Mouse (Mus musculus): Measurements from ENCODE around the gene Taldo1. TPM values are rescaled to one million over a fixed set of nuclear protein-coding genes. Genes with fewer than 3 reads are reported as not detected.

Taldo1 gene
- polyA plus RNA-seq, 1 experiment from 2014 or later = 318 TPM

- no peaks in the 10 kb centered on the region for H3K27me3 ChIP-seq
- peaks cover 39% of the 10 kb centered on the region for H3K4me1 ChIP-seq (replicated peaks)
- H3K27ac ChIP-seq = peak overlapping the region; percentile 62
- peaks cover 62% of the 10 kb centered on the region for H3K36me3 ChIP-seq
- no peaks in the 10 kb centered on the region for H3K9me3 ChIP-seq
- peak overlapping the region; percentile 87 for H3K4me2 ChIP-seq
- WGBS = 4% methylated on average over 17 of the region's 17 CpGs
- H3K9ac ChIP-seq (replicated peaks) = peak overlapping the region; percentile 72; the same call in 1 of the 2 replicates
- peak overlapping the region; percentile 54 for H3K4me3 ChIP-seq (replicated peaks)
- no peak for ATAC-seq (ENCODE audit: insufficient number of reproducible peaks, insufficient read depth, low FRiP score, low TSS enrichment, low read depth)
Measured at GRCm38 (mm10) chr7:141435129-141435855, 43.3 kb downstream of the Taldo1 start.

DNA sequence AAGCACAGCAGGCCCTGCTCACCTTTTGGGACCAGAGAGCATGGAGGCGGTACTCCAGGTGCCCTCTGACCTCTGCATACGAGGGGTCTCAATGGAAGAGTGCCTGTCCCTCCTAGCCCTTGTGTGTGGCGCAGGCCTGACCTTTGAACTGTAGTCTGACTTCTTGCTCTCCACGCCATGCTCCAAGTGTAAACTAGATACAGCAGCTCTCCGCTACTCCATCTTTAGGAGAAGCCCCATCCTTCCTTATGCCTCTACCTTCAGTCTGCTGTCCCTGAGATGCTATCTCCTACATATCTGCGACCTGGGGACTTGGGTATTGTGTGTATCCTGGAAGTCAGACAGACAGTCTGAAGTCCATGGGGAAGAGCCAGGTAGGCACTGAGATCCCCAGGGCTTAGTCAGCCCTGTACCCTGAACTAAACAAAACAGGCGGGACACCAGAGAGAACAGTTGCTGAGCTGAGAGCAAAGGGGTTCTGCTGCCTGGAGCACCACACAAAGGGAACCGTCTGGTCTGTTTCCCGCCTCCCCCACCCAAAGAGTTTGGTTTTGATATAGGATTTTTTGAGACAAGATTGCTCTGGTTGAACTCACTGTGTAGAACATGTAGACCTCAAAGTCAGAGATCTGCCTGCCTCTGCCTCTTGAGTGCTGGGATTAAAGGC, 44.0 kb downstream of the Taldo1 start:
- Histone ChIP-seq H3K27me3 (no peaks in the 10 kb centered on the region), H3K4me2 (peak overlapping the region; percentile 87), H3K9me3 (no peaks in the 10 kb centered on the region), H3K36me3 (peaks cover 62% of the 10 kb centered on the region), H3K9ac (replicated peaks) (no peak overlapping the region), H3K4me1 (replicated peaks) (peaks cover 45% of the 10 kb centered on the region), H3K27ac (no peak overlapping the region), H3K4me3 (replicated peaks) (0 out of 2 replicates have a peak overlapping the region, but pooled peaks have one; percentile 70)
- no peak for ATAC-seq (ENCODE audit: insufficient number of reproducible peaks, insufficient read depth, low FRiP score, low TSS enrichment, low read depth)
- WGBS = 82% methylated on average over 9 of the region's 9 CpGs

DNA sequence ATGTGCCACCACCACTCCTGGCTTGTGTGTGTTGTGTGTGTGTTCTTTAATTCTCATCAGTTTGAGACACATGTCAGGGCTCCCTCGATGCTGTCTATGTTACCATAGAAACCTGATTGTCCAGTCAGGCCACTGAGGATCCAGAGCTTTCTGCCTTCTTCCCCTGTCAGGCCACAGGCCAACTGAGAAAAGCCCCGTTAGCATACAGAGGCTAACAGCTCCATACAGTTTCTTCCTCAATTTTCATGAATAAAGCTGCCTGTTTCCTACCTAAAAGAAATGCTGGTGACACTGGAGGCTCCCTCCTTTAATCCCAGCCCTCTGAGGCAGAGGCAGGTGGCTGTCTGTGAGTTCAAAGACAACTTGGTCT, 44.5 kb downstream of the Taldo1 start:
- H3K4me1 ChIP-seq (replicated peaks) = peaks cover 46% of the 10 kb centered on the region
- no peak for ATAC-seq (ENCODE audit: insufficient number of reproducible peaks, insufficient read depth, low FRiP score, low TSS enrichment, low read depth)
- H3K9me3 ChIP-seq = no peaks in the 10 kb centered on the region
- H3K4me2 ChIP-seq = peak overlapping the region; percentile 87
- H3K27ac ChIP-seq = no peak overlapping the region
- peaks cover 62% of the 10 kb centered on the region for H3K36me3 ChIP-seq
- H3K9ac ChIP-seq (replicated peaks) = peak overlapping the region; percentile 76
- peak overlapping the region; percentile 70 for H3K4me3 ChIP-seq (replicated peaks)
- WGBS = 74% methylated on average over 2 of the region's 2 CpGs
- no peaks in the 10 kb centered on the region for H3K27me3 ChIP-seq

GRCm38 (mm10) chr7:141437178-141438120, 45.5 kb downstream of the Taldo1 start, which contains the start of gene Slc25a22:
TSS of gene Slc25a22 (minus strand) at chr7:141437892.
- peak; percentile 64 for ATAC-seq (ENCODE audit: insufficient number of reproducible peaks, insufficient read depth, low FRiP score, low TSS enrichment, low read depth)
- Histone ChIP-seq H3K4me1 (replicated peaks) (peaks cover 53% of the 10 kb centered on the region), H3K4me3 (replicated peaks) (peak within 1 kb of the TSS; percentile 70), H3K4me2 (peak within 1 kb of the TSS; percentile 87), H3K27me3 (no peaks in the 10 kb centered on the region), H3K9ac (replicated peaks) (peak within 1 kb of the TSS; percentile 76), H3K9me3 (no peaks in the 10 kb centered on the region), H3K27ac (peak within 1 kb of the TSS; percentile 64), H3K36me3 (peaks cover 59% of the 10 kb centered on the region)
- WGBS = 6% methylated on average over 53 of the region's 53 CpGs

- H3K27ac ChIP-seq = no peak overlapping the region
- H3K9ac ChIP-seq (replicated peaks) = no peak overlapping the region
- peaks cover 50% of the 10 kb centered on the region for H3K36me3 ChIP-seq
- no peak overlapping the region for H3K4me2 ChIP-seq
- H3K27me3 ChIP-seq = no peaks in the 10 kb centered on the region
- no peaks in the 10 kb centered on the region for H3K9me3 ChIP-seq
- H3K4me1 ChIP-seq (replicated peaks) = peaks cover 61% of the 10 kb centered on the region
- ATAC-seq (ENCODE audit: insufficient number of reproducible peaks, insufficient read depth, low FRiP score, low TSS enrichment, low read depth) = no peak
- no peak overlapping the region for H3K4me3 ChIP-seq (replicated peaks)
- 92% methylated on average over 12 of the region's 12 CpGs for WGBS
Measured at GRCm38 (mm10) chr7:141438201-141438968, 46.4 kb downstream of the Taldo1 start.

DNA sequence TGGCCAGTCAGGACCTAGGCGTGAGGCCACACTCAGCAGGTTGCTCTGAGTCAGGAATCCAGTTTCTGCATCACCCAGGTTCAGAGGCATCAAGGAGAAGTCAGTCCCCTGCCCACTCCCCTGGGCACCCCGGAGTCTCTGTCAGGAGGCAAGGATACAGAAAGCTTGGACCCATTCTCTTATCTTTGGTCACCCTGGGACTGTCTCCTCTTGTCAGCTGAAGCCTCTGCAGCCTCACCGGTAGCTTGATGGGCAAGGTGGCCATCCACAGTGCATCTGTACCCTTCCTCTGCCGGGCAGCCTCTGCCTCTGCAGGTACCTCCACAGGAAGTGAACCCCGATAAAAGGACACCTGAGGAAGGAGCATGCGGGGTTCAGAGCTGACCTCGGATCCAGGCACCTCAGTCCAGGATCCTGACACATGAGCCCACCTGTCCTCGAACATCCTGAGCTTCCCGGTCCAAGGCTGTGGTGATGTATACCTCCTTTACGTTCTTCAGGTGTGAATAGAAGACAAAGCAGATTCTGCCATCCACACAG, 47.2 kb downstream of the Taldo1 start:
- ATAC-seq (ENCODE audit: insufficient number of reproducible peaks, insufficient read depth, low FRiP score, low TSS enrichment, low read depth) = no peak
- Histone ChIP-seq H3K27me3 (no peaks in the 10 kb centered on the region), H3K27ac (no peak overlapping the region), H3K36me3 (peaks cover 45% of the 10 kb centered on the region), H3K9ac (replicated peaks) (peak overlapping the region; percentile 4; the same call in 1 of the 2 replicates), H3K4me3 (replicated peaks) (no peak overlapping the region), H3K4me1 (replicated peaks) (peaks cover 58% of the 10 kb centered on the region), H3K4me2 (no peak overlapping the region), H3K9me3 (no peaks in the 10 kb centered on the region)
- WGBS = 96% methylated on average over 10 of the region's 10 CpGs

DNA sequence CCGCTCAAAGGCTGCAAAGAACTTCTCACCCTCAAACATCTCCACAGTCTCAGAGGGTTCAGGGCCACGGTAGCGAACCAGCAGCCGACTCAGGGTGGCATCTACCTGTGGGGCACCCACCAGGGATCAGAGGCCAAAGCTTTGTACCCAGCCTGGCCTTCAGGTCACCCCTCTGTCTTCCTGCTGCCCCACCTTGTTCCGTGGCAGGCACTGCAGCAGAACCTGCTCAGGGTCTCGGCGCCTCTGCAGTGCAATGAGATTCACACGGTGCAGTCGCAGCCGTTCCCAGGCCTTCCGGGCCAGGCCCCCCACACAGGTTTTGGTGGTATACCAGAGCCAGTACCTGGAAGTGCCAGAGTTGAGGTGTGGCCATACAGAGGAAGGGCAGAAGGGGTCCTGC, 47.8 kb downstream of the Taldo1 start:
- H3K4me1 ChIP-seq (replicated peaks) = peaks cover 55% of the 10 kb centered on the region
- no peaks in the 10 kb centered on the region for H3K27me3 ChIP-seq
- no peak overlapping the region for H3K4me3 ChIP-seq (replicated peaks)
- no peaks in the 10 kb centered on the region for H3K9me3 ChIP-seq
- no peak overlapping the region for H3K27ac ChIP-seq
- ATAC-seq (ENCODE audit: insufficient number of reproducible peaks, insufficient read depth, low FRiP score, low TSS enrichment, low read depth) = no peak
- no peak overlapping the region for H3K4me2 ChIP-seq
- H3K9ac ChIP-seq (replicated peaks) = no peak overlapping the region; the same call in 1 of the 2 replicates
- peaks cover 45% of the 10 kb centered on the region for H3K36me3 ChIP-seq
- WGBS = 91% methylated on average over 11 of the region's 11 CpGs

GRCm38 (mm10) chr7:141440613-141441012, 48.6 kb downstream of the Taldo1 start:
- no peak overlapping the region for H3K9ac ChIP-seq (replicated peaks)
- H3K4me1 ChIP-seq (replicated peaks) = peaks cover 47% of the 10 kb centered on the region
- H3K9me3 ChIP-seq = no peaks in the 10 kb centered on the region
- H3K4me2 ChIP-seq = no peak overlapping the region
- WGBS = 28% methylated on average over 6 of the region's 6 CpGs
- H3K27me3 ChIP-seq = no peaks in the 10 kb centered on the region
- H3K36me3 ChIP-seq = peaks cover 45% of the 10 kb centered on the region
- H3K27ac ChIP-seq = 0 out of 2 replicates have a peak overlapping the region, but pooled peaks have one; percentile 13
- no peak overlapping the region for H3K4me3 ChIP-seq (replicated peaks)
- ATAC-seq (ENCODE audit: insufficient number of reproducible peaks, insufficient read depth, low FRiP score, low TSS enrichment, low read depth) = no peak

DNA sequence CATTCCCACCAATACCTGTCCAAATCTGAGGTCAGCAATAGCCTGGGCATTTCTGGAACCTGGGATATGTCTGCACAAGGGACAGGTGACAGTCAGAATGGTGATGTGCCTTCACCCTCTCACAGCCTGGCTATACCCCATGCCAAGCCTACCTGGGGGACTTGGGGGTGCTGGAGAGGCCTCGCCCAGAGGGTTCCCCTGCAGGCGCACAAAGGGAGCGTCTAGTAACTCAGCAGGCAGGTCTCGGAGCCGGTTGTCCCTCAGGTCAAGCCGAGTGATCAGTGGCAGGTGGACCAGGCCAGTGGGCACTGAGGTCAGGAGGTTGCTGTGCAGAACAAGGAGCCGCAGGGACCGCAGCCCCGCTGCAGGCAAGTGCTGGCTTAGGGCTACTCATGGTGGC, 49.5 kb downstream of the Taldo1 start:
- Histone ChIP-seq H3K4me2 (no peak overlapping the region), H3K36me3 (peaks cover 45% of the 10 kb centered on the region), H3K9me3 (no peaks in the 10 kb centered on the region), H3K4me1 (replicated peaks) (peaks cover 39% of the 10 kb centered on the region), H3K9ac (replicated peaks) (0 out of 2 replicates have a peak overlapping the region, but pooled peaks have one; percentile 32), H3K27ac (no peak overlapping the region), H3K27me3 (no peaks in the 10 kb centered on the region), H3K4me3 (replicated peaks) (no peak overlapping the region)
- WGBS = 91% methylated on average over 9 of the region's 9 CpGs
- ATAC-seq (ENCODE audit: insufficient number of reproducible peaks, insufficient read depth, low FRiP score, low TSS enrichment, low read depth) = no peak

DNA sequence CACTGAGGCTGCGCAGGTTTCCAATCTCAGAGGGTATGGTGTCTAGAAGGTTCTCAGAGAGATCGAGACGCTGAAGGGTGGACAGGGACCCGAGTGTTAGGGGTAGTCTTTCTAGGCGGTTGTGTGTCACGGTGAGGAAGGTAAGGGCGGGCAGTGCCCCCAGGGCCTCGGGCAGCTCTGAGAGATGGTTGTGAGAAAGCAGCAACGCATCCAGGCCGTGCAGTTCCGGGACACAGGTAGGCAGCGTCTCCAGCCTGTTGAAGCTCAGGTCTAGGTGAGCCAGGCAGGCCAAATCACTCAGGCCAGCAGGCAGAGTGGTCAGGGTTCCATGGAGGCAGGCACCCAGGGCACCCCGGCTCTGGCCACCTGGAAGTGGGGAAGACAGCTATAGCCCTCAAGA, 50.2 kb downstream of the Taldo1 start:
- H3K27ac ChIP-seq = no peak overlapping the region
- peaks cover 45% of the 10 kb centered on the region for H3K36me3 ChIP-seq
- H3K4me3 ChIP-seq (replicated peaks) = peak overlapping the region; percentile 48; the same call in 1 of the 2 replicates
- peaks cover 32% of the 10 kb centered on the region for H3K4me1 ChIP-seq (replicated peaks)
- ATAC-seq (ENCODE audit: insufficient number of reproducible peaks, insufficient read depth, low FRiP score, low TSS enrichment, low read depth) = no peak
- 89% methylated on average over 13 of the region's 13 CpGs for WGBS
- peak overlapping the region; percentile 68 for H3K9ac ChIP-seq (replicated peaks)
- peak overlapping the region; percentile 88 for H3K4me2 ChIP-seq
- H3K9me3 ChIP-seq = no peaks in the 10 kb centered on the region
- H3K27me3 ChIP-seq = no peaks in the 10 kb centered on the region
